Mouse (Mus musculus): Measurements from ENCODE around the gene Arl15.

Arl15 gene

GRCm38 (mm10) chr13:114114586-114114985 lies 320.3 kb downstream of the Arl15 start:
- DNase-seq = no peak

GRCm38 (mm10) chr13:114115106-114115505 lies 320.8 kb downstream of the Arl15 start:
- no peak for DNase-seq

DNA sequence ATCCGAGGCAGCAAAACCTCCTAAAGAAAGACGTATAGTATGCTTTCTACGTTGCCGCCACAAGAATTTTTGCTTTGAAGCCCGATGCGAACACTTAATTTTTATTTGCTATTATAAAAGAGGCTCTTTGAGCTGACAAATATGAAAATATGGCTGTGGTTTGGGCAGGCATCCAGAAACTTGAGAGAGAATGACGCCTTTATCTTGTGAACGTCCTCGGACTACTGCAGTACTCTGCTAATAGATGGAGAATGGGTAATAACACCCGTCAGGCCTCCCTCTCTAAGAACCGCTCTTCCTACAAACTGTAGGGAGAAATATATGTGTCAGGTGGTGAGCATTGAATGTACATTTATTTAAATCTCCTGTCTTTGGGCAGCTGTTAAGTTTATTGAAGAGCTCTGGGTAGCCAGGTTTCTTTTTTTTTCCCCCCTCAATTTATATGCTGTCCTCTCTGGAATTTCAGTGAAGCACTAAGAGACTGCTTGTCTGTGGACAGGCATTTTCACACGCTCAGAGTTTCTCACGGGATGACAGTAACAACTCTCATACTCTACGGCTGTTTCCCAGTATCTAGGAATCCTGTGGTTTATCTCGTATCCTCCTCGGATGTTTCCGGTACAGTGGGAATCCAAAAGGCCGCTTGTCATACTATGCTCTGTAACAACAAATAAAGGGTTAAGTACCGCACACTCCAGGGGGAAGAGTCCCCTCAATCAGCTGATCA lies 324.0 kb downstream of the Arl15 start:
- DNase-seq = no peak

DNA sequence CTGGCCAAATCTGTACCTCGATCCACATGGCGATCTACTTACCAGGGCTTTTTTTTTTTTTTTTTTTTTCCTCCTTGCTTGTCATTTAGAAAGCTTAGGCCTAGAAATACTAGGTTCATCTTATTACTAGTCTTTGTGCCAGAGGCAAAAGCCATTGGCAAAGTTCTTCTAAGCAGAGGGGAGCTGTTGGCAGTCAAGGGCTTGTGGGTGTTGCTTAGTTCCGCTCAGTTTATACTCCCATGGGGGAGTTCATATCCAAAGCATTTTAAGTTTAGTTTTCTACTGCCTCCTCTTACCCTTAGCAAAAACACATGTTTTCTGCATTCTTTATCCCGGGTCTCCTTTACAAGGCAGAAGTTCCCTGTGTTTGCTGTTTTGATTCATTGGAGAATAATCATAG lies 325.5 kb downstream of the Arl15 start:
- no peak for DNase-seq

DNA sequence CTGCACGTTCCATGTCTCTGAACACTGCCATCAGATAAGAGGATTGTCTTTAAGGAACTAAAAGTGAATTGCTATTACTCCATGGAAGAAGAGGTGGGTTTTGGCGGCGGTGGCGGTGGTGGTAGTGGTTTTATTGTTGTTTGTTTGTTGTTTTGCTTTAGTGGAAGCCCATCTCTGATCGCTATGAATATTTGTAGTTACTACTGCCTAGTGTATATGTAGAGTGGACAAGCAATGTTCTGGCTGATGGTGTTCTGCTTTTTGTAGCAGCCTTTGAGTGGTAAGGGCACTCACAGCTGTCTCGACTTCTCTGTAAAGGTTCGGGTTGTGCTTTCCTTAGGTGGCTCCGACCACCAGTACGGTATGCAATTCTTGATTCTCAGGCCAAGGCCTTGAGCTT lies 327.3 kb downstream of the Arl15 start:
- DNase-seq = no peak

DNA sequence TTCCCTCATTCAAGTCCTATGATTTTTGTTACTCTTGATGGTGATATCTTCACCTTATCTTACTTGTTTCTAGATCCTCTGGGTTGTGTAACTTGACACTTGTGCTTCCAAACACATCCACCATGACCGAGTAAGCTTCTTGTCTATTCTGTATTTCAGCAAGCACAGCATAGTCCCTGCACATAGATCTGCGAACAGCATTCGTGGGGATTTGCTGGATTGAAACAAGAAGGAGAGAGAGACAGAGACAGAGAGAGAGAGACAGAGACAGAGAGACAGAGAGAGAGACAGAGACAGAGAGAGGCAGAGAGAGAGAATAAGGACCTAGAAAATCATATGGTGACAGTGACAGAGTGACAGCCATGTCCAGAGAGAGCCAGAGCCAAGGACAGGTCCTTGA lies 329.1 kb downstream of the Arl15 start:
- DNase-seq = no peak

GRCm38 (mm10) chr13:114124385-114124784 lies 330.1 kb downstream of the Arl15 start:
- no peak for DNase-seq

- no peak for DNase-seq
Observed at GRCm38 (mm10) chr13:114124991-114125390, 330.7 kb downstream of the Arl15 start.

DNA sequence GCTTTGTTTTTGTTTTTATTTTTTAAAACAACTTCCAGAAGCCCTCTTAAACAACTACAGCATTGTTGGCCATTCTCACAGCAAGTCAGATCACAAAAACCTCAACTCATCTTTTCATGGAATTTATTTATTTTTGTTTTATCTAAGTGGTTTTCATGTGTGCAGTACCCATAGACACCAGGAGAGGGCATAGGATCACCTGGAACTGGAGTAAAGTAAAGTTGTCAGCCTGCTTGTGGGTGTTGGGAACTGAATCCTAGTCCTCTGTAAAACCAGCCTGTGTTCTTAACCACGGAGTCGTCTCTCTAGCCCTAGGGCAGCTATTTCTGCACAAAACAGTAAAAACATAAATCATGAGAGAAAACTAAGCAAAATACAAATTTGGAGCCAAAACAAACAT lies 334.1 kb downstream of the Arl15 start:
- no peak for DNase-seq

DNA sequence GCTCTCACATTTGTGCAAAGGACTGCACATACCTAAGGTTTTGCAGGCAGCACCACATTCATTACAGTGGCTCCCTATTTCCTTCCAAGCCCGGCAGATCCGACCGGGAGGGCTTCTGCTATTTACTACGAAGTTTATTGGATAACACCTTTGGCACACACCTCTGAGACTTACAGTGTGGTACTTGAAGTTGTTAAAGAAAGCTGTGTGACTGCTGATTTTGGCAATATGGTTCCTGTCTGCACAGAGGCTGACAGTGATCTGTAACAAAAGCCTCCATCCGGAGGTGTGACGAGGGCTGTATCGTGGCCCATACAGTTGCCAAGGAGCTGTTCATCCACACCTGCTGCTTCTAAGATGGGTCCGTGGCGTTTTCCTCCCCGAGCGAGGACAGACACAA lies 335.7 kb downstream of the Arl15 start:
- no peak for DNase-seq

- DNase-seq = no peak
Observed at GRCm38 (mm10) chr13:114130566-114131319, 336.4 kb downstream of the Arl15 start.

DNA sequence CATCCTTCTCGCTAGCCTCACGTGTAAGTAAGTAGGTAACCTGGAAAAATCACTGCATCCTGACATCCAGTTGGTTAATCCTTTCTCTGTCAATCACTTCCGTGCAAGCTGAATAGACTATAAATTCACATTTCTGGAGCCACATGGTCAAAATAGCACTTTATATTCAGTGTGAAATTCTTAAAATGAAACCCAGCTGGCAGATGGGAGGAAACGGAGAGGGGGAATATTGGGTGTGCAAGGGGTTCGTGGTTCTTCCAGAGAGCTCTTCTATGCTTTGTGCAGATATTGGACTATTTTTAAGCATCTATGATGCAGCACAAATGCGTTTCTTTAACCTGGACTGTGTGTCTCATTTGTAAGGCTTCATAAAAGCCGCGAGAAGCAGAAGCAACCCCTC lies 344.6 kb downstream of the Arl15 start:
- DNase-seq = no peak

- no peak for DNase-seq
Observed at GRCm38 (mm10) chr13:114139570-114139969, 345.3 kb downstream of the Arl15 start.

DNA sequence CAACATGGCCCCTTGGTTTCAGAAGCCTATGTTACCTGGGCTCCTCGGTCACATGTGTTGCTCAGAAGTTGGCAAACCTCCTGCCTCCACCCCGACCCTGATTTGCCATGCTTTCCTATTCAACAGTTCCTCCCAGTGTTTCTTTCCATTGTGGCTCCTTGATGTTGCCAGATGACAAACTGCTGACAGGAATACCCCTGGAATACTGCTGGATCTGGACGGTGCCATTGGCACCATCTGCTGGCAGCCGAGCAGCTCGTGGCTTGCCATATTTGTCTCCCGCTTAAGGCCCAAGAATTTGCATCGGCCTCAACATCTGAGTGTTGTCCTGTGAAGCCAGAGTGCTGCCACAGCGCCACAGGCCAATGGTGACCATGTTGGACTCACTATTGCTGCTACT lies 348.5 kb downstream of the Arl15 start:
- no peak for DNase-seq

DNA sequence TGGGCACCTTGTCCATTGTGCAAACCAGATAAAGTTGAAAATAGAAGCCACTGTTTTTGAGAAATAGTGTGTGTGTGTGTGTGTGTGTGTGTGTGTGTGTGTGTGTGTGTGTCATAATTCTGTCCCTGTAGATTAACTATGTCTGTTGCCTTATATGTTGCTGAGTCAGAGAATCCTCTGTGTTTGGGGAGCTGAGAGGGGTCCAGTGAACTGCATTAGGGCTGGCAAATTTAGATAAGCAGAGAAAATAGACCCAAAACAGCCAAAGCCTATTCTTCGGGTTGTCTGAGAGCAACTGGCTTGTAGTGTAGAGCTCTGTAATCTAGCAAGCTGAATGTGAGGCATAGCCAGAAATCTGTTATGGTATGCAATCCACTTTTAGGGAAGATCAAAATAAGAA lies 348.9 kb downstream of the Arl15 start:
- no peak for DNase-seq

GRCm38 (mm10) chr13:114144052-114145046 lies 350.0 kb downstream of the Arl15 start:
- no peak for DNase-seq

DNA sequence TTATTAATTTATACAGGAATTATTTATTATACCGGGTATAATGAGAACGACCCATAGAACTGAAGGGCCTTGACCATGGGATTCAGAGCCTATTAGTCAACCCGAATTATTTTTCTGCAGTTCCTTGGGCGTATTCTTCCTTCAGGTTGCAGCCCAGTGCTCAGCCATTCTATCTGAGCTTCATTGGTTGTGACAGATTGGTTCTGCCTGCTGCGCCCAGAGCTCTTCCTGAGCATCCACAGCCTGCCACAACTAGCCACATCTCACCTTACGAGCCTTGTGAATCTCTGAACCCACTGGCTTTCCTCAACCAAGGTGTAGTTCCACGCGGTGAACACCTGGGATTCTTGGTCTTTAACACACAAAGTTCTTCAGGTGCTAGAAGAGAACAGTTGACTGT lies 350.9 kb downstream of the Arl15 start:
- no peak for DNase-seq

GRCm38 (mm10) chr13:114150856-114151697 lies 356.8 kb downstream of the Arl15 start:
- DNase-seq = no peak

- DNase-seq = no peak
Observed at GRCm38 (mm10) chr13:114151698-114152069, 357.4 kb downstream of the Arl15 start.

DNA sequence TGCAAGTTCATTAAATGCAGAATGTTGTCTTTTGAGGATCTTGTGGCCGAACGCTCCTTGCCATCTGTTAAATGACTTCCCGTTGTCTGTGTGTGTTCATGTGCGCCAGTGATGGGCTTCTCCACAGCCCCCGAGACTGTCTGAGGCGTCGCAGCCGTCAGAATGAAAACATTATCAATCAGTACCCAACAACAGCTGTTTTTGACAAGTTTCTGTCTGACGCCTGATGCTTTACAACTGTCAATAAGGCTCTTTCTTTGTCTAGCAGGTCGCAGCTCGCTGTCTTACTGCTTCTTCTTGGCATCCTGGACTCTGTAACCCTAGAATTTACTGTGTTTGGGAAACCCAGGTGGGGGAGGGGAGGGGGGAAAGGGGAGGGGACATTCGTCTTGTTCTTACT lies 362.4 kb downstream of the Arl15 start:
- DNase-seq = no peak

GRCm38 (mm10) chr13:114158111-114158730 lies 363.9 kb downstream of the Arl15 start:
- DNase-seq = no peak
